Mouse (Mus musculus): Measurements from ENCODE around the gene Otud7a.

DNA sequence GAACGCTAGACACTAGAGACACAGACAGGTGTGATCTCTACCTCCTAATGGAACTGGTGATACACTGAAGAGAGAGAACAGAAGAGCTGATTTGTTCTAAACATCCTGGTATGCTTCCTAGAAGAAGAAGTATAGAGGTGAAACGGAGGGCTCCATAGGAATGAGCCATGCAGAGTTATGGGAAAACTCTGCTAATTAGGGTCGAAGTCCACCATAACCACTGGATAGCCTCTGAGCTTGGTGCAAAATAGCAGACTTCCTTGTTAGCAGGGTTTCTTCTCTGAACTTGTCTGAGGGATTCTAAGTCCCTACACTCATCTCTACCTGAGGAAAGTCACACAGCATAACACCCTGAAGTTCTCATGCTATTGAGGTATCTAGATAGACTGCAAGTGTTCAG lies 114.4 kb downstream of the Otud7a start:
- no peak for TF ChIP-seq EP300 (IDR thresholded peaks at IDR 0.05; ENCODE audit: low read depth)
- TF ChIP-seq CTCF (IDR thresholded peaks at IDR 0.05; ENCODE audit: low read depth): no peak
